Mouse (Mus musculus) heart, postnatal 36 days (tissue): ENCODE data around the gene Ctnna2. TPM values are rescaled to one million over a fixed set of nuclear protein-coding genes. Genes with fewer than 3 reads are reported as not detected.

Experiments
- DNase-seq, 2 experiments: peaks; one replicate each; pipeline ENCODE4 v3.0.0; 2021 to 2022
- intact Hi-C: fragments of 180-260 bp; cut with DNase I; formaldehyde crosslinking; loops from one replicate; pipeline ENCODE4 v1.15.1; 2025
- total RNA-seq, 2 experiments: library from RNA; stranded (reverse); gene quantifications; 2 replicates each; pipeline ENCODE4 v1.2.3; 2021

Ctnna2 gene
- total RNA-seq, 2 experiments from 2014 or later: not detected

GRCm38 (mm10) chr6:77025066-77025465 is 954.4 kb downstream of the Ctnna2 start:
- DNase-seq: no peak
- intact Hi-C loops: no loop called here

- intact Hi-C loops: no loop called here
- DNase-seq: no peak
Observed at GRCm38 (mm10) chr6:77013194-77013593, 966.3 kb downstream of the Ctnna2 start.

- no peak for DNase-seq
- intact Hi-C loops: no loop called here
Observed at GRCm38 (mm10) chr6:77011001-77011400, 968.5 kb downstream of the Ctnna2 start.

- intact Hi-C loops: no loop called here
- DNase-seq: no peak
Observed at GRCm38 (mm10) chr6:76992128-76992527, 987.4 kb downstream of the Ctnna2 start.

- DNase-seq: no peak
- intact Hi-C loops: no loop called here
Observed at GRCm38 (mm10) chr6:76984773-76985172, 994.7 kb downstream of the Ctnna2 start.

- intact Hi-C loops: no loop called here
- no peak for DNase-seq
Observed at GRCm38 (mm10) chr6:76981651-76982050, 997.8 kb downstream of the Ctnna2 start.

GRCm38 (mm10) chr6:76979247-76979850 is 1000.1 kb downstream of the Ctnna2 start:
- DNase-seq: no peak
- intact Hi-C loops: no loop called here

GRCm38 (mm10) chr6:76977817-76978216 is 1001.7 kb downstream of the Ctnna2 start:
- intact Hi-C loops: no loop called here
- DNase-seq: no peak

GRCm38 (mm10) chr6:76974297-76974696 is 1005.2 kb downstream of the Ctnna2 start:
- intact Hi-C loops: no loop called here
- no peak for DNase-seq

GRCm38 (mm10) chr6:76964998-76965432 is 1014.5 kb downstream of the Ctnna2 start:
- intact Hi-C loops: no loop called here
- DNase-seq: no peak

GRCm38 (mm10) chr6:76908086-76908485 is 1071.4 kb downstream of the Ctnna2 start:
- intact Hi-C loops: no loop called here
- DNase-seq: no peak

- intact Hi-C loops: no loop called here
- DNase-seq: no peak
Observed at GRCm38 (mm10) chr6:76897156-76897555, 1082.3 kb downstream of the Ctnna2 start.
